Mouse (Mus musculus) MEL (cell line): Measurements from ENCODE around the gene Bach2. TPM values are rescaled to one million over a fixed set of nuclear protein-coding genes. Genes with fewer than 3 reads are reported as not detected.

Experiments used
- DNase-seq: peaks from one replicate; pipeline ENCODE4 v3.0.0; 2011; ENCODE audit warnings: low read depth, low spot score
- H3K27ac ChIP-seq: 2 replicates; pipeline ENCODE4 v1.5.1; 2012; ENCODE audit warnings: low read depth, mild to moderate bottlenecking, control low read depth, low read length, moderate library complexity; ENCODE audit not compliant: control insufficient read depth
- H3K27me3 ChIP-seq, 2 experiments: fragments of 150-350 bp in 1 of 2; sonication (generic) in 1 of 2; 2 replicates each; pipeline ENCODE4 v1.6.1; 2012; ENCODE audit warnings: low read length in 2 of 2, mild to moderate bottlenecking in 2 of 2, improper control_type of control experiment in 1 of 2, moderate library complexity in 1 of 2; ENCODE audit not compliant: insufficient read depth in 2 of 2, control insufficient read depth in 1 of 2
- H3K36me3 ChIP-seq, 2 experiments: 2 replicates each; pipeline ENCODE4 v1.6.1; 2012 to 2014; ENCODE audit warnings: low read length in 2 of 2, improper control_type of control experiment in 1 of 2, inconsistent platforms in 1 of 2, mild to moderate bottlenecking in 1 of 2; ENCODE audit not compliant: insufficient read depth in 2 of 2, control insufficient read depth in 1 of 2
- H3K4me1 ChIP-seq, 2 experiments: fragments of 150-350 bp in 1 of 2; sonication (generic) in 1 of 2; 2 replicates each; pipeline ENCODE4 v1.6.1; 2012; ENCODE audit warnings: low read length in 2 of 2, improper control_type of control experiment in 1 of 2, mild to moderate bottlenecking in 1 of 2; ENCODE audit not compliant: insufficient read depth in 2 of 2, control insufficient read depth in 1 of 2
- H3K4me3 ChIP-seq, 2 experiments: fragments of 150-350 bp in 1 of 2; sonication (generic) in 1 of 2; 2 replicates each; pipeline ENCODE4 v1.5.1; 2012; ENCODE audit warnings: low read depth in 2 of 2, low read length in 2 of 2, mild to moderate bottlenecking in 2 of 2, moderate library complexity in 2 of 2, control low read depth in 1 of 2, improper control_type of control experiment in 1 of 2; ENCODE audit not compliant: control insufficient read depth in 1 of 2, insufficient read depth in 1 of 2
- H3K79me2 ChIP-seq: 2 replicates; pipeline ENCODE4 v1.6.1; 2012; ENCODE audit warnings: mild to moderate bottlenecking, low read length, moderate library complexity; ENCODE audit not compliant: control insufficient read depth, poor library complexity, insufficient read depth
- H3K9ac ChIP-seq: 2 replicates; pipeline ENCODE4 v1.6.1; 2012; ENCODE audit warnings: low read depth, mild to moderate bottlenecking, control low read depth, low read length, moderate library complexity; ENCODE audit not compliant: control insufficient read depth, poor library complexity, severe bottlenecking
- H3K9me3 ChIP-seq: fragments of 150-350 bp; sonication (generic); replicated peaks from 2 replicates; pipeline ENCODE4 v1.6.1; 2012; ENCODE audit warnings: mild to moderate bottlenecking, low read length, improper control_type of control experiment, moderate library complexity; ENCODE audit not compliant: insufficient read depth
- BHLHE40 ChIP-seq: IDR thresholded peaks from 2 replicates; pipeline ENCODE4 v1.6.1; 2012; ENCODE audit warnings: low read depth, mild to moderate bottlenecking, inconsistent platforms, low read length, improper control_type of control experiment, borderline replicate concordance
- CHD1 ChIP-seq: IDR thresholded peaks from 2 replicates; pipeline ENCODE4 v1.6.1; 2012; ENCODE audit warnings: low read depth, mild to moderate bottlenecking, inconsistent platforms, low read length, improper control_type of control experiment
- CHD2 ChIP-seq: IDR thresholded peaks from 2 replicates; pipeline ENCODE4 v1.6.1; 2011; ENCODE audit warnings: low read length, improper control_type of control experiment
- CTCF ChIP-seq, 3 experiments: IDR thresholded peaks in 2 of 3; conservative IDR thresholded peaks in 1 of 3; 2 replicates each; pipeline ENCODE4 v1.5.1; 2011 to 2012; ENCODE audit warnings: low read length in 3 of 3, low read depth in 2 of 3, mild to moderate bottlenecking in 2 of 3, improper control_type of control experiment in 1 of 3, inconsistent platforms in 1 of 3, mixed read lengths in 1 of 3, moderate library complexity in 1 of 3; ENCODE audit not compliant: control insufficient read depth in 1 of 3, insufficient read depth in 1 of 3, poor library complexity in 1 of 3, severe bottlenecking in 1 of 3
- E2F4 ChIP-seq: IDR thresholded peaks from 2 replicates; pipeline ENCODE4 v1.6.1; 2011; ENCODE audit warnings: low read depth, low read length, improper control_type of control experiment, borderline replicate concordance
- ELF1 ChIP-seq: IDR thresholded peaks from 2 replicates; pipeline ENCODE4 v1.6.1; 2014; ENCODE audit warnings: low read depth, mild to moderate bottlenecking, inconsistent platforms, low read length, improper control_type of control experiment, moderate library complexity
- EP300 ChIP-seq, 2 experiments: IDR thresholded peaks; 2 replicates each; pipeline ENCODE4 v1.6.1; 2011; ENCODE audit warnings: improper control_type of control experiment in 2 of 2, low read length in 2 of 2, low read depth in 1 of 2, mild to moderate bottlenecking in 1 of 2
- ETS1 ChIP-seq: IDR thresholded peaks from 2 replicates; pipeline ENCODE4 v1.6.1; 2012; ENCODE audit warnings: low read depth, mild to moderate bottlenecking, inconsistent platforms, low read length, improper control_type of control experiment, moderate library complexity
- GABPA ChIP-seq: IDR thresholded peaks from 2 replicates; pipeline ENCODE4 v1.6.1; 2012; ENCODE audit warnings: low read depth, mild to moderate bottlenecking, inconsistent platforms, low read length, improper control_type of control experiment, moderate library complexity
- GATA1 ChIP-seq: IDR thresholded peaks from 2 replicates; pipeline ENCODE4 v1.6.1; 2011; ENCODE audit warnings: low read depth, low read length, improper control_type of control experiment
- HCFC1 ChIP-seq: IDR thresholded peaks from 2 replicates; pipeline ENCODE4 v1.6.1; 2012; ENCODE audit warnings: low read depth, mild to moderate bottlenecking, inconsistent platforms, low read length, improper control_type of control experiment, moderate library complexity
- KAT2A ChIP-seq: conservative IDR thresholded peaks from 2 replicates; pipeline ENCODE4 v1.6.1; 2012; ENCODE audit warnings: low read depth, low read length, improper control_type of control experiment, inconsistent platforms
- MAX ChIP-seq: IDR thresholded peaks from 2 replicates; pipeline ENCODE4 v1.6.1; 2011; ENCODE audit warnings: low read length, improper control_type of control experiment
- MAZ ChIP-seq: IDR thresholded peaks from 2 replicates; pipeline ENCODE4 v1.6.1; 2012; ENCODE audit warnings: low read depth, mild to moderate bottlenecking, inconsistent platforms, low read length, improper control_type of control experiment
- MEF2A ChIP-seq: IDR thresholded peaks from 2 replicates; pipeline ENCODE4 v1.6.1; 2014; ENCODE audit warnings: low read depth, mild to moderate bottlenecking, inconsistent platforms, low read length, improper control_type of control experiment; ENCODE audit not compliant: poor library complexity, insufficient replicate concordance, severe bottlenecking; ENCODE audit errors: extremely low read depth
- MYB ChIP-seq: IDR thresholded peaks from 2 replicates; pipeline ENCODE4 v1.6.1; 2011; ENCODE audit warnings: mild to moderate bottlenecking, low read depth, low read length, improper control_type of control experiment
- NRF1 ChIP-seq: IDR thresholded peaks from 2 replicates; pipeline ENCODE4 v1.6.1; 2014; ENCODE audit warnings: low read depth, mild to moderate bottlenecking, inconsistent platforms, low read length, improper control_type of control experiment, moderate library complexity; ENCODE audit not compliant: poor library complexity, insufficient read depth, severe bottlenecking
- POLR2A ChIP-seq, 2 experiments: IDR thresholded peaks; 2 replicates each; pipeline ENCODE4 v1.6.1; 2011 to 2012; ENCODE audit warnings: low read length in 2 of 2, mild to moderate bottlenecking in 2 of 2, control low read depth in 1 of 2, improper control_type of control experiment in 1 of 2, low read depth in 1 of 2, moderate library complexity in 1 of 2; ENCODE audit not compliant: control insufficient read depth in 1 of 2, insufficient read depth in 1 of 2, poor library complexity in 1 of 2
- POLR2AphosphoS5 ChIP-seq: IDR thresholded peaks from 2 replicates; pipeline ENCODE4 v1.6.1; 2012; ENCODE audit warnings: low read depth, borderline replicate concordance, mild to moderate bottlenecking, inconsistent platforms, low read length, moderate library complexity, mixed read lengths
- RAD21 ChIP-seq: IDR thresholded peaks from 2 replicates; pipeline ENCODE4 v1.6.1; 2011; ENCODE audit warnings: mild to moderate bottlenecking, low read depth, low read length, improper control_type of control experiment
- SIN3A ChIP-seq: IDR thresholded peaks from 2 replicates; pipeline ENCODE4 v1.6.1; 2012; ENCODE audit warnings: low read length, improper control_type of control experiment, inconsistent platforms
- SMC3 ChIP-seq: IDR thresholded peaks from 2 replicates; pipeline ENCODE4 v1.6.1; 2011; ENCODE audit warnings: low read depth, low read length, improper control_type of control experiment
- TBP ChIP-seq: IDR thresholded peaks from 2 replicates; pipeline ENCODE4 v1.8.0; 2011; ENCODE audit warnings: low read depth, low read length, improper control_type of control experiment
- TCF12 ChIP-seq: IDR thresholded peaks from 2 replicates; pipeline ENCODE4 v1.6.1; 2014; ENCODE audit warnings: low read depth, mild to moderate bottlenecking, inconsistent platforms, low read length, improper control_type of control experiment, moderate library complexity
- UBTF ChIP-seq: IDR thresholded peaks from 2 replicates; pipeline ENCODE4 v1.6.1; 2012; ENCODE audit warnings: low read depth, mild to moderate bottlenecking, inconsistent platforms, low read length, improper control_type of control experiment, moderate library complexity, borderline replicate concordance; ENCODE audit not compliant: insufficient read depth
- USF2 ChIP-seq, 2 experiments: IDR thresholded peaks; 2 replicates each; pipeline ENCODE4 v1.6.1; 2011 to 2012; ENCODE audit warnings: improper control_type of control experiment in 2 of 2, low read length in 2 of 2, borderline replicate concordance in 1 of 2, inconsistent platforms in 1 of 2, low read depth in 1 of 2, mild to moderate bottlenecking in 1 of 2; ENCODE audit not compliant: insufficient read depth in 1 of 2
- ZKSCAN1 ChIP-seq: IDR thresholded peaks from 2 replicates; pipeline ENCODE4 v1.6.1; 2012; ENCODE audit warnings: low read depth, mild to moderate bottlenecking, inconsistent platforms, low read length, improper control_type of control experiment, moderate library complexity
- ZNF384 ChIP-seq: IDR thresholded peaks from 2 replicates; pipeline ENCODE4 v1.6.1; 2012; ENCODE audit warnings: low read depth, mild to moderate bottlenecking, inconsistent platforms, low read length, improper control_type of control experiment
- polyA plus RNA-seq, 2 experiments: library from polyadenylated mRNA; stranded (reverse) in 1 of 2; unstranded in 1 of 2; fragments of >175 nt in 1 of 2; fragments of >200 nt in 1 of 2; gene quantifications; 2 replicates each; pipeline versions ENCODE4 v1.2.1 to v1.2.4; 2012; ENCODE audit warnings: low replicate concordance in 2 of 2, low read depth in 1 of 2; ENCODE audit not compliant: insufficient read length in 2 of 2, insufficient read depth in 1 of 2, missing spikeins in 1 of 2
- total RNA-seq: library from RNA; depleted of rRNA; stranded (reverse); fragments of 300-350 nt; gene quantifications from 2 replicates; pipeline ENCODE4 v1.2.3, GENCODE M21; 2012

The Bach2 gene
- total and polyA plus RNA-seq, 3 experiments = 0.04 TPM; not detected in 2

GRCm38 (mm10) chr4:32324111-32324510 lies 85.5 kb downstream of the Bach2 start:
- H3K9me3 ChIP-seq = no peaks in the 10 kb centered on the region
- no peaks in the 10 kb centered on the region for H3K79me2 ChIP-seq
- no peaks in the 10 kb centered on the region for H3K4me1 ChIP-seq
- H3K4me3 ChIP-seq = no peak overlapping the region
- no peak for DNase-seq
- H3K9ac ChIP-seq = no peak overlapping the region
- no peak overlapping the region for H3K27ac ChIP-seq
- no peaks in the 10 kb centered on the region for H3K36me3 ChIP-seq
- peaks cover 0 to 3% of the 10 kb centered on the region in 2 experiments; a peak in 3 of 4 replicates for H3K27me3 ChIP-seq
- TF ChIP-seq ETS1 (no peak), HCFC1 (no peak)
- TF ChIP-seq, all 39 proteins: peak for 0

- H3K4me3 ChIP-seq = no peak overlapping the region
- H3K79me2 ChIP-seq = no peaks in the 10 kb centered on the region
- H3K4me1 ChIP-seq = no peaks in the 10 kb centered on the region
Observed at GRCm38 (mm10) chr4:32324967-32325366, 86.4 kb downstream of the Bach2 start.

DNA sequence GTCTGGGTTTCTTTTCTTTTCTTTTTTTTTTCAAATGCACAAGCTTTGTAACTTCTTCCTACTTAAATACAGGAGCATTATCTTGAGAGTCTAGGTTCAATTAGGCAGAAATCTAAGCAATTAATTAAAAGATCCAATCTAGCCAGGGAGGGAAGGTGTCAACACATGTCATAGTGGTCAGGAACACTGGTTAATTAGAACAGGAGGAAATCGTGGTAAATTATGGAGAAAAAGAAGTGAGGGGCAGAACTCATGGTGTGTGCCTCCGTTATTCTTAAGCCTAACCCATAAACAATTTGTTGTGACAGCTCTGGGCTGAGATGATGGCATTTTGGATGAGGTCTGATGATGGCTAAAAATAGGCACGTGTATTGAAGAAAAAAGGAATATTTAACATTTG lies 87.0 kb downstream of the Bach2 start:
- Histone ChIP-seq H3K27ac (no peak overlapping the region), H3K27me3 (peaks cover 0 to 3% of the 10 kb centered on the region in 2 experiments; a peak in 3 of 4 replicates), H3K79me2 (no peaks in the 10 kb centered on the region), H3K9me3 (no peaks in the 10 kb centered on the region), H3K36me3 (no peaks in the 10 kb centered on the region), H3K9ac (no peak overlapping the region), H3K4me3 (no peak overlapping the region), H3K4me1 (no peaks in the 10 kb centered on the region)
- DNase-seq = no peak
- TF ChIP-seq CTCF (IDR thresholded peaks at IDR 0.05 in 2 of 3, conservative IDR thresholded peaks at IDR 0.05 in 1 of 3; ENCODE audit: control insufficient read depth in 1 of 3, insufficient read depth in 1 of 3, low read depth in 2 of 3, low read length in 3 of 3, poor library complexity in 1 of 3, severe bottlenecking in 1 of 3) (no peak), BHLHE40 (no peak), ZKSCAN1 (no peak), USF2 (IDR thresholded peaks at IDR 0.05; ENCODE audit: borderline replicate concordance in 1 of 2, insufficient read depth in 1 of 2, low read depth in 1 of 2, low read length in 2 of 2) (no peak), KAT2A (no peak), SMC3 (no peak), UBTF (no peak), MAZ (no peak), HCFC1 (no peak), MAX (no peak), TBP (no peak), RAD21 (no peak), EP300 (IDR thresholded peaks at IDR 0.05; ENCODE audit: low read depth in 1 of 2, low read length in 2 of 2) (no peak), NRF1 (no peak), E2F4 (no peak), MEF2A (no peak), ELF1 (no peak), ZNF384 (no peak)

More at GRCm38 (mm10) chr4:32324967-32325366, 86.4 kb downstream of the Bach2 start:
- Histone ChIP-seq H3K36me3 (no peaks in the 10 kb centered on the region), H3K9me3 (no peaks in the 10 kb centered on the region), H3K9ac (no peak overlapping the region), H3K27ac (no peak overlapping the region), H3K27me3 (peaks cover 0 to 3% of the 10 kb centered on the region in 2 experiments; a peak in 3 of 4 replicates)
- TF ChIP-seq CHD2 (no peak), CHD1 (no peak), SMC3 (no peak), KAT2A (no peak), TCF12 (no peak), GABPA (no peak), POLR2AphosphoS5 (no peak), POLR2A (IDR thresholded peaks at IDR 0.05; ENCODE audit: control insufficient read depth in 1 of 2, insufficient read depth in 1 of 2, low read depth in 1 of 2, low read length in 2 of 2, poor library complexity in 1 of 2) (no peak), GATA1 (no peak), MYB (no peak), SIN3A (no peak)
- no peak for DNase-seq
